Mouse (Mus musculus) limb, embryonic 12.5 days (tissue): ENCODE measurements around the gene Cdk18. TPM values are rescaled to one million over a fixed set of nuclear protein-coding genes. Genes with fewer than 3 reads are reported as not detected.

Source experiments
- ATAC-seq: fragments of 200-750 bp; cut with Nextera tagmentation; 2 replicates; pipeline ENCODE4 v1.8.0; 2017; ENCODE audit warnings: low read depth, moderate TSS enrichment; ENCODE audit not compliant: insufficient number of reproducible peaks, insufficient read depth, low FRiP score, low TSS enrichment
- H3K27ac ChIP-seq: fragments of 300-500 bp; sonication (generic); 2 replicates; pipeline ENCODE4 v1.5.1; 2016; ENCODE audit warnings: mild to moderate bottlenecking, moderate library complexity
- H3K27me3 ChIP-seq: fragments of 300-500 bp; sonication (generic); 2 replicates; pipeline ENCODE4 v1.6.1; 2016; ENCODE audit warnings: mild to moderate bottlenecking, moderate library complexity
- H3K36me3 ChIP-seq: fragments of 300-500 bp; sonication (generic); 2 replicates; pipeline ENCODE4 v1.6.1; 2016; ENCODE audit warnings: mild to moderate bottlenecking, moderate library complexity
- H3K4me1 ChIP-seq: fragments of 300-500 bp; sonication (generic); replicated peaks from 2 replicates; pipeline ENCODE4 v1.6.1; 2016
- H3K4me2 ChIP-seq: fragments of 300-500 bp; sonication (generic); 2 replicates; pipeline ENCODE4 v1.6.1; 2016; ENCODE audit warnings: mild to moderate bottlenecking, moderate library complexity
- H3K4me3 ChIP-seq: fragments of 300-500 bp; sonication (generic); replicated peaks from 2 replicates; pipeline ENCODE4 v1.5.1; 2016; ENCODE audit warnings: mild to moderate bottlenecking
- H3K9ac ChIP-seq: fragments of 300-500 bp; sonication (generic); replicated peaks from 2 replicates; pipeline ENCODE4 v1.6.1; 2016; ENCODE audit warnings: mild to moderate bottlenecking, moderate library complexity
- H3K9me3 ChIP-seq: fragments of 300-500 bp; sonication (generic); 2 replicates; pipeline ENCODE4 v1.6.1; 2016; ENCODE audit warnings: mild to moderate bottlenecking, moderate library complexity
- WGBS: fragments of 180-500 bp; shearing (Covaris S2); methylation state at CpG from one replicate; pipeline ENCODE4 v1.1.7; 2016; 5-methylcytosine and 5-hydroxymethylcytosine counted together
- polyA plus RNA-seq: library from polyadenylated mRNA; unstranded; fragments of >200 nt; fragmentation: Nextera tagmentation; extraction: Ambion mirVana; gene quantifications from 2 replicates; pipeline ENCODE4 v1.2.1, GENCODE M21; 2016

Gene Cdk18
- polyA plus RNA-seq, 1 experiment from 2014 or later: 3.6 TPM

DNA sequence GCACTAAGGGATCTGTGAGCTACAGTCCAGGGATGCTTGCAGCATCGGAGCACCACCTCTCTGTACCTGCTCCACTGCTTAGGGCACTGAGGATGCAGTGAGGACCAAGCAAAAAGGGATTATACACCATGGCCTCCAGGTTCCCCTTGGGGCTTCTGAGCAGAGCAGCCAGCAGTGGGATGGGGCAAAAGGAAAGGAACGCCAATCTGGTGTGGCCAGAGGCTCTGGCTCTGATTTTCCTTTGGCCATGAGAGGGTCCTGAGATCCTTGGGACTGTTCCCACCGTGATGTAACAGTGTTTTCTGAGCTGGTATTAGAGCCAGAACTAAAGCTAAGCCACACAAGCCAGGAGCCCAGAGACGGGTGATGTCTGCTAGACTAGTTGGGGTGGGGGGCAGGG, 20.2 kb upstream of the Cdk18 start:
- Histone ChIP-seq H3K27ac (no peak overlapping the region), H3K9me3 (no peaks in the 10 kb centered on the region), H3K4me2 (no peak overlapping the region), H3K4me1 (peaks cover 13% of the 10 kb centered on the region), H3K27me3 (peaks cover 55% of the 10 kb centered on the region), H3K4me3 (no peak overlapping the region), H3K36me3 (no peaks in the 10 kb centered on the region), H3K9ac (no peak overlapping the region)
- no peak for ATAC-seq
- WGBS: 60% methylated on average over 4 of the region's 4 CpGs

DNA sequence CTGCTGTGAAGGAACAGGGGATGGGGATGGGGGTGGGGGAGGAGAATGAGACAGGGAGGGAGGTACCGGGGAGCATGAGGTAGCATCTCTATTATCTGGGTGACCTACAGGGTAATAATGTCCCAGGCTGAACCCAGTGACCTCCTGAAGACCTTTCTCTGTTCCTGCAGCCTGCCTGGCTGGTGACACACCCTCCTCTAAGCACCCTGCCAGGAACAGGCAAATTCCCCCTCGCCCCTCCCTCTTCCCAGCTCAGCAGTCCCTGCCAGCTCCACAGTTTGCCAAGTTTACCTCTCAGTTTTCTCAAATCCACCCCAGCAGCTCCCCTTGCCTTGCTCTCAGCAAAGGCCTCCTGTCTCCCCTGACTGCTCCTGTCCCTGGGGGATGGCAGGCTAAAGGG, 19.3 kb upstream of the Cdk18 start:
- Histone ChIP-seq H3K9me3 (no peaks in the 10 kb centered on the region), H3K27me3 (peaks cover 49% of the 10 kb centered on the region), H3K4me2 (no peak overlapping the region), H3K9ac (no peak overlapping the region), H3K27ac (no peak overlapping the region), H3K4me3 (no peak overlapping the region), H3K36me3 (no peaks in the 10 kb centered on the region), H3K4me1 (peaks cover 13% of the 10 kb centered on the region)
- WGBS: 9% methylated on average over 2 of the region's 2 CpGs
- no peak for ATAC-seq

DNA sequence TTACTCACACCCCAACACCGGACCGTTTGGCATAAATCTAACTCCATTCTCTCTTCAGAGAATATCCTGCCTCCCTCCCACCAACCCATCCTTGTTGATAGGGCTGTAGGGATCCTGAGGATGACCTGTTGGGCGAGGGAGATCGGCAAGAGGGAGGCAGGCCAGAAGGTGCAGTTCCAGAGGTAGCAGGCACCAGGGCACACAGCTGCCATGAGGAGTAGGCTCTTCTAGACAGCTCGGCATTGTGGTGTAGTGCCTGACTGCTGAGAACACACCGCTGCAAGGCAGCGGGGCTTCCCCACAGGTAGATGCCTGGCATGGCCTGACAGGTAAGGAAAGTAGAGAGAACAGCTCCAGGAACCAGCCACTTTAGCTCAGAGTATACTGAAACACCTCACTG, 18.3 kb upstream of the Cdk18 start:
- ATAC-seq: no peak
- H3K9ac ChIP-seq: peak overlapping the region; percentile 47; the same call in 1 of the 2 replicates
- peak overlapping the region; percentile 43 for H3K4me2 ChIP-seq

DNA sequence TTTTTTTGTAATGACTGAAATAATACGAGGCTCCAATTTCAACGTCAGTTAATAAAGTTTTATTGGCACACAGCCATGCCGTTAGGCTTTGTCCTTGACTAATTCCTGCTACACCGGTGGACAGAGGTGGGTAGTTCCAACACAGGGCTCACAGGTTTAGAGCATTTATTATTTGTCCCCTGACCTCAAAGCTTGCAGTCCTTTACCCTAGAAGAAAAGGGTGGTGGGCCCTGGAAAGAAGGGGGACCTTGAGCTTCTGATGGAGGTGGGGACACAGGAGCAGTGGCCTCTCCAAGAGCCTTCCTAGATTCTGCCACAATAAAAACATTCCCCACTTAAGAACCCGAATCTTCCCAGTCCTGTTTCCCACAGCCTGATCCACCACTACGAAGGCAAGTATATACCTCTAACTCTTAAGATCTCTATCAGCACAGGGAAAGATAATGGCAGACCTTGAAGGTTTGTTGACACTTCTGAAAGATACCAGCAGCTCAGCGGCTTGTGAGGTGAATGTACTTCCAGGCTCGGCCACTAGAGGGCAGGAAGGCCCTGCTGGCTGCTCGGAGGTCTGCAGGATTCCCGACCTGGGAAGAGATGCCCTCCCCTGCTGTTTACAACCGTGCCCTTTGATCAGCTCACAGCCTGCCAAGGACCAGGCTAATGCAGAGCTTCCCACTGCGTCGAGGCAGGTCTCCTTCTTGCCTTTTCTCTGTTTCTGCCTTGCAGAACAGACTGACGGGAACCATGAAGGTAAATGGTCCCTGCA, 17.7 kb upstream of the Cdk18 start:
- Histone ChIP-seq H3K9ac (peak overlapping the region; percentile 47; the same call in 1 of the 2 replicates), H3K9me3 (no peaks in the 10 kb centered on the region), H3K27ac (no peak overlapping the region), H3K4me1 (peaks cover 17% of the 10 kb centered on the region), H3K36me3 (no peaks in the 10 kb centered on the region), H3K4me2 (peak overlapping the region; percentile 43), H3K4me3 (0 out of 2 replicates have a peak overlapping the region, but pooled peaks have one; percentile 11), H3K27me3 (peaks cover 42% of the 10 kb centered on the region)
- 18% methylated on average over 14 of the region's 14 CpGs for WGBS
- ATAC-seq: peak; percentile 56; the same call in 1 of the 2 replicates

More for the DNA sequence above, 18.3 kb upstream of the Cdk18 start:
- H3K27me3 ChIP-seq: peaks cover 43% of the 10 kb centered on the region
- no peaks in the 10 kb centered on the region for H3K9me3 ChIP-seq
- H3K4me1 ChIP-seq: peaks cover 17% of the 10 kb centered on the region
- 14% methylated on average over 7 of the region's 7 CpGs for WGBS
- H3K36me3 ChIP-seq: no peaks in the 10 kb centered on the region
- no peak overlapping the region for H3K4me3 ChIP-seq
- no peak overlapping the region for H3K27ac ChIP-seq

DNA sequence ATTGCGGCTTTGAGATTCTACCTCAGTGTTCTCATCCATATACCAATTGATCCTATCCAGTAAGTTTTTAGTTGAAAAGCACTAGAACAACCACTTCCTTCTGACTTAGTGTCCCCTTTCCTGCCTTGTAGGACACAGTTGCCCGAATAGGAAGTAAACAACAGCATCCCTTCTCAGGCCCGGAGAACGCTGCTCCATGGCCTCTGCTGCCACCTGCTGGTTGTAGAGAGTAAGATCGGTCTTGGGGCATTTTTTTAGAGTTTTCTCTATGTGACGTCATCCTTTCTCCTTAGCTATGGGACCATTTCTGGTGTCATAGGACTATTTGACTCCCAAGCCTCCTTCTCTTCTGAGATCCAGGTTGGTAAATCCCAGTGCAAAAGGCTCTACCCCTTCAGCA, 16.3 kb upstream of the Cdk18 start:
- Histone ChIP-seq H3K4me2 (peak overlapping the region; percentile 22; the same call in 1 of the 2 replicates), H3K27me3 (peaks cover 37% of the 10 kb centered on the region), H3K36me3 (no peaks in the 10 kb centered on the region), H3K4me1 (peaks cover 17% of the 10 kb centered on the region), H3K9ac (no peak overlapping the region), H3K4me3 (no peak overlapping the region), H3K27ac (no peak overlapping the region), H3K9me3 (no peaks in the 10 kb centered on the region)
- no peak for ATAC-seq
- 10% methylated on average over 6 of the region's 6 CpGs for WGBS

DNA sequence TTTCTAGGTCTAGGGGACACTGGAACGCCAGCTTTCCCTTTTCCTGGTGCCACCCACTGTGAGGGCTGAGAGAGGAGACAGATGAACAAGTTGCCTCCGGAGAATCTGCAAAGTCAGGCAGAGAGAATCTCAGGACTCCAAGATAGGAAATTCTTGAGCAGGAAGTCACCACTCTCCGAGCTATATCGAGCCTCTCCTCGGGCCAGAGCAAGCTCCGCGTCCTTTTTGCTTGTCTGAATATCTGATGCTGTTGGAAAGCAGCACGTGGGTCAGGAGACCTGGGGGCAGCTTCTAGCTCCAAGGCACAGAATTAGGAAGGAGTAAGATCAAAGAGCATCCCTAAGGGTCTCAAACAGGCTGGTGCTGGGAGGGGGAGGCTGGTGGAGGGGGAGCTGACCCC, 14.2 kb upstream of the Cdk18 start:
- no peak overlapping the region for H3K9ac ChIP-seq
- ATAC-seq: no peak
- peaks cover 23% of the 10 kb centered on the region for H3K27me3 ChIP-seq
- 16% methylated on average over 8 of the region's 8 CpGs for WGBS
- H3K4me2 ChIP-seq: no peak overlapping the region
- no peaks in the 10 kb centered on the region for H3K9me3 ChIP-seq
- no peak overlapping the region for H3K27ac ChIP-seq
- H3K4me3 ChIP-seq: no peak overlapping the region
- H3K4me1 ChIP-seq: peaks cover 15% of the 10 kb centered on the region
- no peaks in the 10 kb centered on the region for H3K36me3 ChIP-seq

DNA sequence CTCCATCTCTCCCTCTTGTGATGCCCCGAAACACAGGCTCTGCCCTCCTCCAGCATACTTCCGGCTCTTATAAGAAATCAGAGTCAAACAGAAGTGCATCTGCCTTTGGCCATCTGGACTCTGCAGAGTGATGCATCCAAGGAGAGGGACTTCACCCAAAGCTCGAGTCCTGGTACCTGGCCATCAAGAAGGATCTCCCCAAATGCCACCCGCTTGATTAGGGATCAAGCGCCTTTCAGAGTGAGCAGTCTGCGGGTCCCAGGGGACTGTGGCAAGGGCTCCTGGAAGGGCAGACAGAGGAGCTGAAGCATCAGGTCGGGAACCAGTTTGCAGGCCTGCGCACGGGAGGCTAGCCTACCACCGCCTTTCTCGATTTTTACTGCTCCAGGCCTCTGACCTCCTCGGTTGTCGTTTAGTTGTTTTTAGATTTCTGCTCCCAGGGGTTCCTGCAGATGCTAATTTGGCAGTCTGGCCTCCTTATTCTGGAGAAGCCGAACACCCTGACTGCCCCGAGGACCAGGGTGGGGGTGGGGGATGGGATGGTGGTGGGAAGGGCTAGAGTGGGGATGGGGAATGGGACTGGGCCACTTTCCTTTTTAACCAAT, 13.7 kb upstream of the Cdk18 start:
- no peak overlapping the region for H3K9ac ChIP-seq
- no peak for ATAC-seq
- H3K4me3 ChIP-seq: no peak overlapping the region
- H3K27ac ChIP-seq: no peak overlapping the region
- no peak overlapping the region for H3K4me2 ChIP-seq
- H3K4me1 ChIP-seq: peaks cover 12% of the 10 kb centered on the region
- H3K36me3 ChIP-seq: no peaks in the 10 kb centered on the region
- H3K27me3 ChIP-seq: peaks cover 18% of the 10 kb centered on the region
- WGBS: 34% methylated on average over 15 of the region's 15 CpGs
- H3K9me3 ChIP-seq: no peaks in the 10 kb centered on the region

DNA sequence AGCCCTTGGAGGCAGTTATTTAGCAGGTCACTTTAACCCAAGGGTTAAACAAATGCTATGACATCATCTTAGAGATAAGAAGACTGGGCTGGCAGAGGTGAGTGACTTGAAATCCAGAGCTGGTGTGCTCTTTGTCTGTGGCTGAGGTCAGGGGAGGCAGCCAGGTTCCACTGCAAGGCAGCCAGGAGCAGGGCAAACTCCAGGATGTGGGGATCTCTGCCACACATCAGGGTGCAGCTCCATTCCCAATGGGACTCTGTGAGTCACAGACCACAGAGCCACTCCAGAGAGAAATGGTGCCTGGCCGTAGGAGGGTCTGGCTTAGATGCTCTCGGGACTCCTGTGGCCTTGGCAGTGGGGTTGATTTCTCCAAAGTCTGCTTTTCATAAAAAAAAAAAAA, 12.4 kb upstream of the Cdk18 start:
- H3K4me3 ChIP-seq: no peak overlapping the region
- WGBS: 52% methylated on average over 2 of the region's 2 CpGs
- no peaks in the 10 kb centered on the region for H3K9me3 ChIP-seq
- H3K27ac ChIP-seq: no peak overlapping the region
- peaks cover 10% of the 10 kb centered on the region for H3K27me3 ChIP-seq
- no peaks in the 10 kb centered on the region for H3K36me3 ChIP-seq
- H3K9ac ChIP-seq: no peak overlapping the region
- H3K4me1 ChIP-seq: 0 out of 2 replicates have a peak, but pooled peaks cover 4% of the 10 kb centered on the region
- no peak overlapping the region for H3K4me2 ChIP-seq
- ATAC-seq: no peak

DNA sequence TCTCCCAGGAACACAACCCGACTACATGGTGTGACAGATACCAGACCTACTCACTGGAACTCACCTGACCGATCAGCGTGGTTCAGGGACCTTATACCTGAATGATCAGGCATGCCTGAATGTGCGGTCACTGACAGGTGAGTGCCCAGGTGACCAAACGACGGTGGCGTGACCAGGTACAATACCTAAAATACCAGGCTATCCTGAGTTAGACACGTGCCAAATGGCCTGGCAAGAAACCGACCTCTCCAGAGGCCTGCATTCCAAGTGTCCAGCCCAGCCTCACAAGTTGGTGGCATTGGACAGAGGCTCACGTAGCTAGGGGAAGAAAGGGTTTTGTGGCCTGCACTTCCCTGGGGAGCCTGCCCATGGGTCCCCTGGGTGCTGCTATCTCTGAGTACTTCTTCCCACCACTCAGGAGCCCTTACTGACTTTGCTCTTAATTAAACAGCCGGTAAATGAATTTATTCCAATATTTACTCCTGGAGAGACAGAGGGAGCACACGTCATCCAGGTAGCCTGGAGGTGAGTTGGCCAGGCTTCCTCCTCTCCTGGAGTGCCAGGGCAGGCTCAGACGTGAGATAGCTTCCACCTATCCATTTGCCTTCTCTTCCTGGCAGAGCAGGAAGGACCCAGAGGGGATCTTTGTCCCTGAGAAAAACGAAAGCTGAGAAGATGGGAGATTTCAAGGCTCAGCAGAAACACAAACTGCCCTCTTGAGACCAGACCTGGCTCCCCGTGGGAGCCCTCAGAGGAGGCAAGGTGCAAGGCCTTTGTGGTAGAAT, 11.5 kb upstream of the Cdk18 start:
- H3K9me3 ChIP-seq: no peaks in the 10 kb centered on the region
- ATAC-seq: no peak
- H3K27ac ChIP-seq: no peak overlapping the region
- H3K4me3 ChIP-seq: no peak overlapping the region
- WGBS: 71% methylated on average over 15 of the region's 15 CpGs
- no peak overlapping the region for H3K9ac ChIP-seq
- no peak overlapping the region for H3K4me2 ChIP-seq
- H3K4me1 ChIP-seq: 0 out of 2 replicates have a peak, but pooled peaks cover 4% of the 10 kb centered on the region
- peaks cover 10% of the 10 kb centered on the region for H3K27me3 ChIP-seq
- H3K36me3 ChIP-seq: no peaks in the 10 kb centered on the region

DNA sequence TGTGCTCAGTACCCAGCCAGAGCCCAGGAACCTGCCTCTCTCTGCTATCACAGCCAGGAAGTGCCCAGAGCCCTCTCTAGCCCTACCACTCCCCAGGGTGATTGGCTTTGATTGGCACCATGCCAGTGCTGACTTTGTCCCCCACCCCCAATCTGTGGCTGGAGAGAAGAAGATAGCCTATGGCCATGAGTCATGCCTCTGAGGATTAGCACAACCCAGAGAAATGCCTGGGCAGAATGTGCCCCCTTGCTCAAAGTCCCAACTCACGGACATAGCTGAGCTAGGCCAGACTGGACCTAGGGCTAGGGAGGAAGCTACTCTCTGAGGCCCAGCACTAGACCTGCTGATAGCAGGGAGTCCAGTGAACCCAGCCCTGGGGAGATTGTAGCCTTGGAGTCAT, 10.7 kb upstream of the Cdk18 start:
- H3K9ac ChIP-seq: no peak overlapping the region
- 65% methylated on average over 1 of the region's 1 CpGs for WGBS
- H3K9me3 ChIP-seq: no peaks in the 10 kb centered on the region
- H3K4me2 ChIP-seq: no peak overlapping the region
- H3K4me3 ChIP-seq: no peak overlapping the region
- no peak for ATAC-seq
- H3K27ac ChIP-seq: no peak overlapping the region
- peaks cover 10% of the 10 kb centered on the region for H3K27me3 ChIP-seq
- H3K4me1 ChIP-seq: 0 out of 2 replicates have a peak, but pooled peaks cover 4% of the 10 kb centered on the region
- no peaks in the 10 kb centered on the region for H3K36me3 ChIP-seq

DNA sequence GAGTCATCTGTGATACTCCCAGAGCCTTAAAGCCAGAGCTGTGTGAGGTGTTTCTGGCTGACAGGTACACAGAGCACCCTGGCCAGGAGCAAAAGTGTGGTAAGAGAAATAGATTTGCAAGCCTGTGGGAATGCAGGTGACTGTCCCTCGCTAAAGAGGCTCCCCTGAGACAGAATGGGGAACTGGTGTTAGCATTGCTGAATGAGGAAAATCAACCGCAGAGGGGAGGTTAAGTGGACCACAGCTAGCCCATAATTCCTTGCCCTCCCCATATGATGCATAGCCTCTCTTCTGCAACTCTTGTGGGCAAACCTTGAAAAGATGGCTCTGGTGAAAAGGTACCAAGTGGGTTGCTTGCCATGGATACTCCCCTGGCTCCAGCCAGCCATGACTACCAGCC, 9.9 kb upstream of the Cdk18 start:
- no peak for ATAC-seq

More for the DNA sequence above, 9.9 kb upstream of the Cdk18 start:
- Histone ChIP-seq H3K27me3 (peaks cover 10% of the 10 kb centered on the region), H3K27ac (no peak overlapping the region), H3K9me3 (no peaks in the 10 kb centered on the region), H3K4me2 (no peak overlapping the region), H3K4me1 (0 out of 2 replicates have a peak, but pooled peaks cover 4% of the 10 kb centered on the region), H3K4me3 (no peak overlapping the region), H3K36me3 (no peaks in the 10 kb centered on the region), H3K9ac (no peak overlapping the region)
- WGBS: 44% methylated on average over 2 of the region's 2 CpGs
